Mouse (Mus musculus): ENCODE data around the gene Sept14. TPM values are rescaled to one million over a fixed set of nuclear protein-coding genes. Genes with fewer than 3 reads are reported as not detected.

Gene Sept14
- polyA plus RNA-seq, 1 experiment from 2014 or later, result not detected

GRCm38 (mm10) chr5:129664090-129664489, 44.2 kb downstream of the Sept14 start:
- DNase-seq (ENCODE audit: low spot score) (no peak), ATAC-seq (ENCODE audit: insufficient number of reproducible peaks, low FRiP score, low TSS enrichment, low read depth) (no peak)
- H3K4me1 ChIP-seq (ENCODE audit: control insufficient read depth, insufficient read depth, low read length), result peaks cover 4% of the 10 kb centered on the region
- H3K27me3 ChIP-seq (ENCODE audit: control insufficient read depth, insufficient read depth, low read length), result no peaks in the 10 kb centered on the region
- H3K27ac ChIP-seq (replicated peaks; ENCODE audit: low read depth, low read length), result no peak overlapping the region
- H3K9me3 ChIP-seq (ENCODE audit: control insufficient read depth, low read length), result no peaks in the 10 kb centered on the region
- H3K9ac ChIP-seq (ENCODE audit: low read length), result no peak overlapping the region
- no peak overlapping the region for H3K4me3 ChIP-seq (ENCODE audit: low read depth, low read length)
- WGBS, result 89% methylated on average over 5 of the region's 5 CpGs
- H3K36me3 ChIP-seq (ENCODE audit: control insufficient read depth, insufficient read depth, low read length), result no peaks in the 10 kb centered on the region; the same call in 1 of the 2 replicates
- H3K4me2 ChIP-seq (ENCODE audit: low read depth, severe bottlenecking), result no peak overlapping the region

- no peak overlapping the region for H3K4me3 ChIP-seq (ENCODE audit: low read depth, low read length)
- H3K36me3 ChIP-seq (ENCODE audit: control insufficient read depth, insufficient read depth, low read length), result peaks cover 11% of the 10 kb centered on the region; the same call in 1 of the 2 replicates
These were observed 50.4 kb downstream of the Sept14 start for GRCm38 (mm10) chr5:129657931-129658330.

GRCm38 (mm10) chr5:129657016-129657415, 51.3 kb downstream of the Sept14 start:
- Histone ChIP-seq H3K27me3 (ENCODE audit: control insufficient read depth, insufficient read depth, low read length) (no peaks in the 10 kb centered on the region), H3K4me3 (ENCODE audit: low read depth, low read length) (no peak overlapping the region), H3K4me1 (ENCODE audit: control insufficient read depth, insufficient read depth, low read length) (no peaks in the 10 kb centered on the region), H3K27ac (replicated peaks; ENCODE audit: low read depth, low read length) (no peak overlapping the region), H3K9ac (ENCODE audit: low read length) (no peak overlapping the region), H3K36me3 (ENCODE audit: control insufficient read depth, insufficient read depth, low read length) (peaks cover 11% of the 10 kb centered on the region; the same call in 1 of the 2 replicates), H3K9me3 (ENCODE audit: control insufficient read depth, low read length) (no peaks in the 10 kb centered on the region), H3K4me2 (ENCODE audit: low read depth, severe bottlenecking) (no peak overlapping the region)
- WGBS, result 94% methylated on average over 10 of the region's 10 CpGs
- no peak for ATAC-seq (ENCODE audit: insufficient number of reproducible peaks, low FRiP score, low TSS enrichment, low read depth)
- no peak for DNase-seq (ENCODE audit: low spot score)

More at GRCm38 (mm10) chr5:129657931-129658330, 50.4 kb downstream of the Sept14 start:
- DNase-seq (ENCODE audit: low spot score) (no peak), ATAC-seq (ENCODE audit: insufficient number of reproducible peaks, low FRiP score, low TSS enrichment, low read depth) (no peak)
- H3K9me3 ChIP-seq (ENCODE audit: control insufficient read depth, low read length), result no peaks in the 10 kb centered on the region
- 96% methylated on average over 15 of the region's 15 CpGs for WGBS
- H3K9ac ChIP-seq (ENCODE audit: low read length), result no peak overlapping the region
- no peaks in the 10 kb centered on the region for H3K27me3 ChIP-seq (ENCODE audit: control insufficient read depth, insufficient read depth, low read length)
- no peak overlapping the region for H3K27ac ChIP-seq (replicated peaks; ENCODE audit: low read depth, low read length)
- no peaks in the 10 kb centered on the region for H3K4me1 ChIP-seq (ENCODE audit: control insufficient read depth, insufficient read depth, low read length)
- no peak overlapping the region for H3K4me2 ChIP-seq (ENCODE audit: low read depth, severe bottlenecking)

- no peak overlapping the region for H3K27ac ChIP-seq (replicated peaks; ENCODE audit: low read depth, low read length)
- no peaks in the 10 kb centered on the region for H3K27me3 ChIP-seq (ENCODE audit: control insufficient read depth, insufficient read depth, low read length)
- no peak overlapping the region for H3K9ac ChIP-seq (ENCODE audit: low read length)
- DNase-seq (ENCODE audit: low spot score) (no peak), ATAC-seq (ENCODE audit: insufficient number of reproducible peaks, low FRiP score, low TSS enrichment, low read depth) (no peak)
- H3K4me2 ChIP-seq (ENCODE audit: low read depth, severe bottlenecking), result no peak overlapping the region
- no peaks in the 10 kb centered on the region for H3K4me1 ChIP-seq (ENCODE audit: control insufficient read depth, insufficient read depth, low read length)
- no peaks in the 10 kb centered on the region for H3K9me3 ChIP-seq (ENCODE audit: control insufficient read depth, low read length)
- no peaks in the 10 kb centered on the region for H3K36me3 ChIP-seq (ENCODE audit: control insufficient read depth, insufficient read depth, low read length)
- H3K4me3 ChIP-seq (ENCODE audit: low read depth, low read length), result no peak overlapping the region
- 93% methylated on average over 5 of the region's 5 CpGs for WGBS
These were observed 57.5 kb downstream of the Sept14 start for GRCm38 (mm10) chr5:129650858-129651257.

Other genes starting within 250 kb of the Sept14 start
- 60.7 and 65.5 TPM in 2 replicates for gene Sfswap, start 207.3 kb downstream of the Sept14 start, polyA plus RNA-seq (2014; fragmentation: Nextera tagmentation; extraction: Ambion mirVana)
- gene Mmp17, start 124.3 kb downstream of the Sept14 start, polyA plus RNA-seq (2014; fragmentation: Nextera tagmentation; extraction: Ambion mirVana), result 0.68 and 1.4 TPM in 2 replicates
- 5.7 and 6.1 TPM in 2 replicates for gene Zfp11, start 38.4 kb downstream of the Sept14 start, polyA plus RNA-seq (2014; fragmentation: Nextera tagmentation; extraction: Ambion mirVana)
- 189 and 194 TPM in 2 replicates for gene Mrps17, start 7.0 kb upstream of the Sept14 start, polyA plus RNA-seq (2014; fragmentation: Nextera tagmentation; extraction: Ambion mirVana)
- 79.4 and 87.9 TPM in 2 replicates for gene Nipsnap2, start 16.6 kb upstream of the Sept14 start, polyA plus RNA-seq (2014; fragmentation: Nextera tagmentation; extraction: Ambion mirVana)
- gene Psph, start 78.9 kb upstream of the Sept14 start, polyA plus RNA-seq (2014; fragmentation: Nextera tagmentation; extraction: Ambion mirVana), result 29.6 and 31.5 TPM in 2 replicates
- 51.9 and 52.9 TPM in 2 replicates for gene Sumf2, start 138.5 kb upstream of the Sept14 start, polyA plus RNA-seq (2014; fragmentation: Nextera tagmentation; extraction: Ambion mirVana)
- gene Chchd2, start 179.0 kb upstream of the Sept14 start, polyA plus RNA-seq (2014; fragmentation: Nextera tagmentation; extraction: Ambion mirVana), result 1,116 and 1,187 TPM in 2 replicates
- gene Zbed5, start 187.2 kb upstream of the Sept14 start, polyA plus RNA-seq (2014; fragmentation: Nextera tagmentation; extraction: Ambion mirVana), result 12.2 and 13.5 TPM in 2 replicates
- gene Phkg1, start 190.0 kb upstream of the Sept14 start, polyA plus RNA-seq (2014; fragmentation: Nextera tagmentation; extraction: Ambion mirVana), result 0.07 and 0.13 TPM in 2 replicates
- gene Nupr1l, start 200.0 kb upstream of the Sept14 start, polyA plus RNA-seq (2014; fragmentation: Nextera tagmentation; extraction: Ambion mirVana), result 4.9 and 5.4 TPM in 2 replicates
- 28.9 and 35.1 TPM in 2 replicates for gene Vkorc1l1, start 233.5 kb upstream of the Sept14 start, polyA plus RNA-seq (2014; fragmentation: Nextera tagmentation; extraction: Ambion mirVana)